Mouse (Mus musculus) gastrocnemius, postnatal 4 days (tissue): ENCODE results near the gene Dennd2a. TPM values are rescaled to one million over a fixed set of nuclear protein-coding genes. Genes with fewer than 3 reads are reported as not detected.

Experiments used
- DNase-seq, 2 experiments: peaks; one replicate each; pipeline ENCODE4 v3.0.0; 2021 to 2022; ENCODE audit warnings: low spot score in 2 of 2, mixed read lengths in 2 of 2
- total RNA-seq, 2 experiments: library from RNA; stranded (reverse); gene quantifications; 2 replicates each; pipeline ENCODE4 v1.2.3; 2021

Dennd2a gene
- total RNA-seq, 2 experiments from 2014 or later: 32.5 to 34.9 TPM

GRCm38 (mm10) chr6:39523161-39523560 is 34.5 kb downstream of the Dennd2a start:
- DNase-seq: no peak

DNA sequence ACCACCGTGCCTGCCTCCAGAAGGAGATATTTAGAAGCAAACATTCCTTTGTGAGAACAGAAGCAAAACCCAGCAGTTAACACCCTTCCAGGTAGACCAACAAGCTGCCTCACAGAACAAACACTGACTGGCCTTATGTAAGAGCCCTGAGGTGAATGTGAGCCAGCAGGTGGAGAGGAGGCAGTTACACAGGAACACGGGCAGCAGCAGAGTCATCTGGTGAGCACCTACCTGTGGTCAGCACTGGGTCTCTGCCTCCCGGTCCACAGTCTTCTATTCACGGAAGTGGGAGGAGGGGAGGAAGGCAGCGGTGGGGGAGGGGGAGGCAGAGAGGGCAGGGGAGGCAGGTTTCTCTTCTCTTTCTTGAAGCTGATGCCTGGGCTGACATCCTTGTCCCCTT is 35.2 kb downstream of the Dennd2a start:
- DNase-seq: no peak

DNA sequence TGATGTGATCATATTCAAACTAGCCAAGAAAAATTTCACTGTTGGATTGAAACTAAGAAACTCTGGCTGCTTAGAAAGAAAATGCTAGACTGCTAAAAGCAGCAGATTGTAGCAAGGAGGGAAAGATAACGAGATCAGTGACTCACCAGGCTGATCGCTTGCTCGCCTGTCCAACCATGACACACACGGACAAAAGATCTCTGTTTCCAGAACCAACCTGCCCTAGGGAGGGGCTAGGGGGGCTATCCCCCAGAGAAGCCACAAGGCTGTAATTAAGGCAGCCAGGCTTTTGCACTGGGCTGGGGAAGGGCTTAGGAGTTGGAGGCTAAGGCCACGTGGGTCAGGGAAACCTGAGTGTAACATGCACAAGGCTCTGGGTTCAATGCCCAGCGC is 41.9 kb downstream of the Dennd2a start:
- peak in 1 of 2 experiments; percentile 34 for DNase-seq

DNA sequence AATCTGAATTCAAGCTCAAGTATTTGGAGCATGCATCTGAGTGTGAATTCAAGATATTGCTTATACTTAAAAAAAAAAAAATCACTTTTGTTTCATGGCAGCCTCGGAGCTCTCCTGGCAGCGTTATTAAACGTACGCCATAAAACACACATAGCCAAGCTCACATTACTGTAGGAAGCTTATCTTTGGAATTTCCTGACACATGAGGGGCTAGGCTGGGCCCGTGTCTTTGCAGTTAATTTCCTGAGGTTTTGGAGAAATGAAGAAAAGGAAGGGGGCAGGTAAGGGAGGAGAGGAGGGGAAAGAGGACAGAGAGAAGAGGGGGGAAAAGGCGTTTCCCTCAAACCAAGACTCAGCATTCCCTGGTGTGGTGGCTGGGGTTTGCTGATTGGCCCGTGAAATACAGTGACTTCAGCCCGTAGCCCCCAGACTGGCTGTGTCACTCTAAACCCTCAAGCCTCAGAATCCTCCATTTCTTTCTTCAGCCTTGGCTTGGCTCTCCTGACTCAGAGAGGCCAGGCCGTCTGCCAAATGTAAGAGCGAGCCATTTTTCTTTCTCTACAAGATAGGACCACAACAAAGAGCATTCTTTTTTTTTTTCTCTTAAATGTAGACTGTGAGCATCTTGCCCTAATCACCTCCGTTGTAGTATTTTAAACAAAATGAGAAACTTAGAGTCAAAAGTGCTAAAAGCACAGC is 42.5 kb downstream of the Dennd2a start:
- DNase-seq: peak in 1 of 2 experiments; percentile 56

- DNase-seq: no peak
These were observed 54.2 kb downstream of the Dennd2a start for GRCm38 (mm10) chr6:39503476-39503875.

- no peak for DNase-seq
These were observed 60.5 kb downstream of the Dennd2a start for GRCm38 (mm10) chr6:39497165-39497564.

DNA sequence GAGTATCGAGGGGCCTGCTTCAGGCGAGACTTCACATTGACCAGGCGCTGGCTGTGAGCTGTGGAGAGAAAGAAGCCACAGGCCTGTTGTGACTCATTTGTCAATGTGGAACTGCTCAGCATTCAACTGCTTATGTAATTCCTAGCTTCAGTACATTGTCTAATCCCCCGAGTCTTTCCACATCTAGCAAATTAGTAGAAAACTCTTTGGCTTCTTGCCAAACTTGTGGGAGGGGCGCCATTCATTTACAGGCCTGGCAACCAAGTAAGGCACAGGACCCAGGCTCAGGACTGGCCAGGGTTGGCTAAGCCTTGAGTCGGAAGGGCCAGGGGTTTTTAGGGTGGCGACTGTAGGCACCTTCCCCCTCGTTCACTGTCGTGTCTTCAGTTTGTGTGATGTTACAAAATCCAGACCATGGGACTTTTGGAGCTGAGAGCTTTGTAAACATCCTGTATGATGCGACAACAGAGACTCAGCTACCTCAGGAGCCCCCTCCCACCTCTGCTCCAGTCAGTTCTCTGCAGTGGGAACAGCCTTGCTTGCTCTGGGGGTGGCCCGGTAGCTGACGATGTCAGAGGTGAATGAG is 64.4 kb downstream of the Dennd2a start:
- DNase-seq: no peak

DNA sequence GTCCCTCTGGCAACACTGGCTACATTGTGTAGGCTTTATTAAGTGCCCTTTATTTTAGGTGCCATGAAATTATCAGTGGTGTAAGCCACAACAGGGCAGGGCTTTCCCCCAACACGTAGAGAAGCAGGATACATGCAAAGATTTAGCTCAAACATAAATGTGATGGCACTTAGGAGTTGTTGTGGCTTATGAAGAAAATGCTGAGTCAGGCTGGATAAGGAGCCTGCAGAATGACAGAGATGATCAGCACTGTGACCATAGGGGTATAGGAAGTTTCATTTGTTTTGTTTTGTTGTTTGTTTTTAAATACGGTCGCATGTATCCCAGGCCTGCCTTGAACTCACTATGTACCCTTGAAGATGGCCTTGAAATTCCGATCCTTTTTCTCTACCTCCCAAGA is 65.5 kb downstream of the Dennd2a start:
- DNase-seq: no peak

DNA sequence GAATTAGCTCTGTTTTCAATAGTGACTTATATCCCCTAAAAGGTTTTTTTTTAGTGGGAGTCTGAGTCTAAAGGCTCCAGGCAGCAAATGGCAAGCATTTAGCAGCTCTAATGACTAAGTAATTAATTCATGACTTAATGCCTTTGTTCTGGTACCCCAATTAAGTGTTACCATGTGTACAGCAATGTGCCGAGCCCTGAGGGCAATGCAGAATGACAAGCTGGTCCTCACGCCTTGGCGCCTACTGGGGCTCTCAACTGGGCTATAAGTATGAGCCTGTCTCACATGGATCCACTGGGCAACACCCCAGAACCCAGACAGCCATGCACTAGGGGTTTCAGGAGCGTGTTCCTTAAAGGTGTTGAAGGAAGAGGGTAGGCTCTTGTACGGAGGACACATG is 66.5 kb downstream of the Dennd2a start:
- DNase-seq: no peak

DNA sequence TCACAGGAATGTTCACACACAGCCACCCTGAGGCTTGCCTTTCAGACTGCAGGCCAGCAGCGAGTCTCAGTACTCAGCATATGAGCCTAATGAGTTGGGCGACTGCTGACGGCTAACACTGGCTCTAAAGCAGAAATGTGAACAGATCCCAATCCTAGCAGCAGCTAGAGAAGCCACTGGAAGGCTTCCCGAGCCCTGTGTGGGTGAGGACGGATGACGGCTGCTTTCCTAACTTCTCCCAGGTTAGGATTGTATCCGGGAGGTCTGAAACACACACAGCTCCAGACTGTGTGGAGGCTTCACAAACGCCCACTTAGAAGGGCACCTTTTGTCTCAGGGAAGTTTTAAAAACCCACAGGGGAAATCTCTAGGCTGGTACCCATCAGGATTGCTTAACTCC is 69.4 kb downstream of the Dennd2a start:
- no peak for DNase-seq

- DNase-seq: no peak
These were observed 74.0 kb downstream of the Dennd2a start for GRCm38 (mm10) chr6:39483656-39484055.

DNA sequence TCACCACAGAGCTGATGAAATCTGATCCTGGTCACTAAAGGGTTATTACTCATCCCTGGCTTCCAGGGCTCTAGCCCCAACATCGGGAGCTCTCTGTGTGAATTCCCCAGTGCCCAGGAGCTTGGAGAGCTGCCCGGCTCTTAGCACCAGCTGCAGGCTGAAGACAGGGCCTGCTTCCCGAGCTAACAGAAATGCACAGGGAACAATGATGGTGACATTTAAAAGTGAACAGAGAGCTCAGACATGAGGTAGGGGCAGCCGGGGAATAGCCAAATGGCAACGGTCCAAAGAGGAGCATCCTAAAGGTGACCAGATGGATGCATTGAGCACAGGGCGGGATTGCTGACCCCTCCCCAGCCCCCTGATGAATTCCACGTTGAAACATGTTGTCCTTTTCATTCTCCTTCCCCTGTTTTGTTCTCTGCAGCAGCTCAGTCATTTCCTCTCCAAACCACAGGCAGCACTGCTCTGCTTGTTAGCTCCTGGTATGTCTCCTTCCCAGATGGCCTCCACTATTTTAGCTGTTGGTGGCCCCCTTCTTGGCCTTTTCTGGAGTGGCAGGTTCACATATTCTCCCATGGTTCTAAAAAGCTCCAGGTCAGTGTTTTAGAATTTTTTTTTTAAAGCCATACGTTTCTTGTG is 79.0 kb downstream of the Dennd2a start:
- DNase-seq: peak; percentile 80 to 86

GRCm38 (mm10) chr6:39476617-39477016 is 81.0 kb downstream of the Dennd2a start:
- DNase-seq: no peak

- peak in 1 of 2 experiments; percentile 55 for DNase-seq
These were observed 83.2 kb downstream of the Dennd2a start for GRCm38 (mm10) chr6:39474424-39474823.

- DNase-seq: no peak
These were observed 84.8 kb downstream of the Dennd2a start for GRCm38 (mm10) chr6:39472837-39473236.

GRCm38 (mm10) chr6:39472271-39472670 is 85.4 kb downstream of the Dennd2a start:
- DNase-seq: no peak

DNA sequence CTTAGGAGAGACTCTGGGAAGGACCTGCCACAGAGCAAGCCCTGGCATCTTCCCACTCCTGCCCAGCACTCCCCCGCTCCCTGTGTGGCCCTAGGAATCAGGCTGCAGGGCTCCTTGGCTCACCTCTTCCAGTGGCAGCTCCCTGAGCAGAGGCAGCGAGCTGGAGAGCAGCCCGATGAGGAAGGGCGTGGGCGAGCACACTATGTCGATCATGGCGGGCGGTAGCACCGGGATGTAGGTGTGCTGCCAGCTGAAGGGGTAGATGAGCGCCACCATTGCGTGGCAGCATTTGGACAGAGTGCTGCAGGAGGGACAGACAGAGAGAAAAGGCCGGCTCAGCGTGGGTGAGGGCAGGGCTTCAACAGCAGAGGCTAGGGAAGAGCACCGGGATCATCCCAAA is 87.6 kb downstream of the Dennd2a start:
- no peak for DNase-seq

- no peak for DNase-seq
These were observed 88.2 kb downstream of the Dennd2a start for GRCm38 (mm10) chr6:39469427-39469826.

- DNase-seq: peak; percentile 62 to 84
These were observed 94.8 kb downstream of the Dennd2a start for GRCm38 (mm10) chr6:39462621-39463538.

DNA sequence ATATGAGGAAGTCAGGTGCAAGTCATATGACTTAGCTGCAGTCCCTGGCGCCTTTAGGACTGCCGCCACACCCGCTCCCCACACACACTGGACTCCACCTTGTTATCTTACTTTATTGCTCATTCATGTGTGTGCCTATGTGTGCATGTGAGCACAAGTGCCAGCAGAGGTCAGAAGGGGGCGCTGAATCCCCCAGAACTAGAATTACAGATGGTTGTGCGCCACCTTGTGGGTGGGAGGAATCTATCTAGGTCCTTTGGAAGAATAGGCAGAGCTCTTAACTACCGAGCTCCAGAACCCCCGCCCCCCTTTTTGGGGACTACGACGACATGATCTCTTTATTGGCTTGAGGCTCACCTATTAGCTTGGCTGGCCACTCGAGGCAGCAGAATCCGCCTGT is 97.6 kb downstream of the Dennd2a start:
- DNase-seq: no peak

- DNase-seq: no peak
These were observed 102.1 kb downstream of the Dennd2a start for GRCm38 (mm10) chr6:39455339-39456160.
